ENCODE assay signal across 8 mouse cellular contexts in the genomic region with DNA sequence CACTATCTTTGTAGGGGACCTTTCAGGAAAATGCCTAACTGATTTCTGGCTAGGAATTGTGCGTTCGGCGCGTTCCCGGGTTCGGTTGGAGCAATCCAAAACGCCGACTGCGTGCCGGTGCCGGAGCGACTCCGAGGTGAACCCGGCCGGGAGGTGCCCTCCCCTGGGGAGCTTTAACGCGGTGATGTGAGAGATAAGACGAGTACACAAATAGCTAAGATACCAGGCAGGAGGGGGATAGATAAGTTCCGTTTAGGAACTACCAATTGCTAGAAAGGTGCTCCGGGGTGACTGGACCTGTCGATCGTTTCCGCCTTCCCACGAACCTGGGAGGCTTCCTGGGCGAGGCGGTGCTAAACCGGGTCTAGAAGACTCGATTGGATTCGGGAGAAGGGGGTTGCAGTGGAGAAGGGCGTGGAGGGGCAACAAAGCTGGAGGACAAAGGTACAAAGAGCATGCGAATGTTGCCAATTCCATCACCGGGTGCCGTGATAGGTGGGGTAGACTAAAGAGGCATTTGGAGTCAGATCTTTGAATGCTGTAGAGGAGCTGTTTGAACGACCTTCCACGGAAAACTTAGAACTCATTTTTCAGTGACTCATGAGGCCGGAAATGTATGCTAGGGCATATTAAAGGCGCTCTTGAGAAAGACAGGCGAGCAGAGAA. TPM values are rescaled to one million over a fixed set of nuclear protein-coding genes. Genes with fewer than 3 reads are reported as not detected.
DNase-seq lines count a peak whose midpoint lies in the region; ATAC-seq and TF ChIP-seq lines count a peak whose summit lies in the region.

No protein-coding gene starts in this region.

- no peak for TF ChIP-seq EP300 in liver, embryonic 14.5 days (IDR thresholded peaks at IDR 0.05; ENCODE audit: low read depth)

- peak overlapping the region; percentile 97 for H3K9ac ChIP-seq in intestine, postnatal 0 days (ENCODE audit: low read depth, low read length)
- peak overlapping the region; percentile 76 for H3K9ac ChIP-seq in liver, embryonic 14.5 days (replicated peaks)

- peak overlapping the region; percentile 99 for H3K27ac ChIP-seq in intestine, postnatal 0 days (ENCODE audit: low read depth, low read length)
- peak overlapping the region; percentile 65 for H3K27ac ChIP-seq in liver, embryonic 14.5 days
- peak overlapping the region; percentile 77 for H3K27ac ChIP-seq in thymus, adult 2 months (ENCODE audit: control insufficient read depth, insufficient read depth, low read length)

- H3K27me3 ChIP-seq in intestine, postnatal 0 days (replicated peaks; ENCODE audit: control insufficient read depth, insufficient read depth, low read length): no peaks in the 10 kb centered on the region
- H3K27me3 ChIP-seq in liver, embryonic 14.5 days (ENCODE audit: control insufficient read depth, insufficient read depth, low read length): no peaks in the 10 kb centered on the region
- H3K27me3 ChIP-seq in thymus, adult 2 months (ENCODE audit: control insufficient read depth, insufficient read depth, low read length): no peaks in the 10 kb centered on the region

- peaks cover 3% of the 10 kb centered on the region; the same call in 1 of the 2 replicates for H3K4me1 ChIP-seq in intestine, postnatal 0 days (replicated peaks; ENCODE audit: control insufficient read depth, insufficient read depth, low read length)
- H3K4me1 ChIP-seq in liver, embryonic 14.5 days (replicated peaks; ENCODE audit: control insufficient read depth in 2 of 2, insufficient read depth in 2 of 2, low read length in 1 of 2): peaks cover 7 to 12% of the 10 kb centered on the region in 2 experiments
- peaks cover 5% of the 10 kb centered on the region for H3K4me1 ChIP-seq in thymus, adult 2 months (replicated peaks; ENCODE audit: control insufficient read depth, insufficient read depth, low read length)

- H3K4me3 ChIP-seq in intestine, postnatal 0 days (ENCODE audit: low read depth, low read length): peak overlapping the region; percentile 94
- peak overlapping the region; percentile 82 to 99 for H3K4me3 ChIP-seq in liver, embryonic 14.5 days (ENCODE audit: insufficient read depth in 1 of 2, low read depth in 2 of 2, low read length in 2 of 2)
- peak overlapping the region; percentile 68 for H3K4me3 ChIP-seq in thymus, adult 2 months (ENCODE audit: control insufficient read depth, insufficient read depth, low read length)

- peak; percentile 73 for DNase-seq in CD4-positive helper T cell, adult 2 months (ENCODE audit: low read depth, low spot score)
- peak; percentile 90 for DNase-seq in ZHBTc4 (ENCODE audit: low read depth, low spot score)
- peak; percentile 63 for DNase-seq in embryo, embryonic 11 days
- peak; percentile 41 to 54 (median 47) for DNase-seq in liver, embryonic 14.5 days (ENCODE audit: low read depth in 3 of 3, low spot score in 3 of 3)
- DNase-seq in natural killer cell, adult 2 months (ENCODE audit: low spot score in 2 of 2): peak; percentile 38 to 43
- peak; percentile 48 for DNase-seq in thymus, adult 2 months

- H3K4me2 ChIP-seq in intestine, postnatal 0 days (replicated peaks; ENCODE audit: low read depth): peak overlapping the region; percentile 68
- peak overlapping the region; percentile 82 for H3K4me2 ChIP-seq in liver, embryonic 14.5 days (ENCODE audit: low read depth)

- no peak for TF ChIP-seq CTCF in intestine, postnatal 0 days (IDR thresholded peaks at IDR 0.05; ENCODE audit: low read depth)
- no peak for TF ChIP-seq CTCF in liver, embryonic 14.5 days (IDR thresholded peaks at IDR 0.05; ENCODE audit: low read depth)
- TF ChIP-seq CTCF in thymus, adult 2 months (IDR thresholded peaks at IDR 0.05; ENCODE audit: borderline replicate concordance, control insufficient read depth, extremely low read depth, insufficient read depth, low read length, poor library complexity): no peak

- ATAC-seq in granulocyte monocyte progenitor cell, adult 5-6 weeks (replicated peaks; ENCODE audit: poor library complexity, severe bottlenecking): peak; percentile 46
- ATAC-seq in intestine, postnatal 0 days: peak; percentile 34; the same call in 1 of the 2 replicates
- peak; percentile 69 for ATAC-seq in liver, embryonic 14.5 days (ENCODE audit: insufficient read depth)

- WGBS in intestine, postnatal 0 days: under 1% methylated on average over 38 of the region's 38 CpGs
- WGBS in liver, embryonic 14.5 days (ENCODE audit: insufficient replicate concordance): under 1% methylated on average over 38 of the region's 38 CpGs
- WGBS in thymus, adult 2 months: 1% methylated on average over 38 of the region's 38 CpGs

- 0 out of 2 replicates have a peak, but pooled peaks cover 5% of the 10 kb centered on the region for H3K36me3 ChIP-seq in intestine, postnatal 0 days (ENCODE audit: control insufficient read depth, insufficient read depth)
- 0 out of 2 replicates have a peak, but pooled peaks cover 2% of the 10 kb centered on the region for H3K36me3 ChIP-seq in liver, embryonic 14.5 days (replicated peaks; ENCODE audit: control insufficient read depth, insufficient read depth, low read depth)
- H3K36me3 ChIP-seq in thymus, adult 2 months (ENCODE audit: control insufficient read depth, insufficient read depth, low read length): no peaks in the 10 kb centered on the region

- no peak for TF ChIP-seq POLR2A in thymus, adult 2 months (IDR thresholded peaks at IDR 0.05; ENCODE audit: control insufficient read depth, extremely low read depth, insufficient read depth, low read length, poor library complexity)

- H3K9me3 ChIP-seq in intestine, postnatal 0 days (ENCODE audit: control insufficient read depth): no peaks in the 10 kb centered on the region
- H3K9me3 ChIP-seq in liver, embryonic 14.5 days (ENCODE audit: control insufficient read depth, low read length): no peaks in the 10 kb centered on the region

RNA-seq across cellular contexts. Expression of gene Cab39, which starts 1.0 kb away (rescaled TPM):
- 76.6 and 78.8 TPM in 2 replicates for total RNA-seq in granulocyte monocyte progenitor cell, adult 5-6 weeks (2014; fragmentation: Nextera tagmentation)
- total RNA-seq in granulocyte monocyte progenitor cell, adult 5-6 weeks (2017): 124 and 141 TPM in 2 replicates
- polyA plus RNA-seq in intestine, postnatal 0 days (2015; fragmentation: Nextera tagmentation; extraction: Ambion mirVana): 33.8 and 36.6 TPM in 2 replicates
- polyA plus RNA-seq in liver, embryonic 14.5 days (2012; rRNA removed): 14.4 and 20.4 TPM in 2 replicates
- 15.8 and 16.9 TPM in 2 replicates for polyA plus RNA-seq in liver, embryonic 14.5 days (2014; fragmentation: Nextera tagmentation; extraction: Ambion mirVana)
- polyA plus RNA-seq in thymus, adult 2 months (2012; rRNA removed): 65.1 and 72.8 TPM in 2 replicates

RNA-seq across cellular contexts. Expression of gene A630001G21Rik, which starts 15.8 kb away (rescaled TPM):
- 105 and 129 TPM in 2 replicates for total RNA-seq in granulocyte monocyte progenitor cell, adult 5-6 weeks (2014; fragmentation: Nextera tagmentation)
- total RNA-seq in granulocyte monocyte progenitor cell, adult 5-6 weeks (2017): 77.1 and 79.8 TPM in 2 replicates
- 0.55 and 0.78 TPM in 2 replicates for polyA plus RNA-seq in intestine, postnatal 0 days (2015; fragmentation: Nextera tagmentation; extraction: Ambion mirVana)
- 1.7 and 2.9 TPM in 2 replicates for polyA plus RNA-seq in liver, embryonic 14.5 days (2012; rRNA removed)
- polyA plus RNA-seq in liver, embryonic 14.5 days (2014; fragmentation: Nextera tagmentation; extraction: Ambion mirVana): 1.9 and 2.6 TPM in 2 replicates
- 17.2 and 19.5 TPM in 2 replicates for polyA plus RNA-seq in thymus, adult 2 months (2012; rRNA removed)

Comparison
In these comparisons a context has a peak if more than half of its experiments do, and no peak if none do; other contexts are left out.
1. Peak in every context shown above with its lines: DNase-seq, ATAC-seq, H3K4me3 ChIP-seq and H3K27ac ChIP-seq.